Mouse (Mus musculus) E14TG2a.4 (cell line): ENCODE results near the gene Pdzrn3.

ENCODE experiments used
- CTCF ChIP-seq: conservative IDR thresholded peaks from 2 replicates; pipeline ENCODE4 v1.5.1; 2014; ENCODE audit warnings: low read length
- NANOG ChIP-seq: IDR thresholded peaks from 2 replicates; pipeline ENCODE4 v1.6.1; 2014; ENCODE audit warnings: borderline replicate concordance, low read length, mixed read lengths

GRCm38 (mm10) chr6:101411064-101411463, 33.4 kb upstream of the Pdzrn3 start:
- no peak for TF ChIP-seq CTCF
- TF ChIP-seq NANOG, result no peak
